Mouse (Mus musculus) thymus, adult 2 months (tissue): ENCODE data around the gene Car6.

Experiments used
- CTCF ChIP-seq: fragments of 200-500 bp; IDR thresholded peaks from 2 replicates; pipeline ENCODE4 v1.5.1; 2012; ENCODE audit warnings: mild to moderate bottlenecking, control low read depth, low read length, moderate library complexity, borderline replicate concordance; ENCODE audit not compliant: control insufficient read depth, poor library complexity, insufficient read depth; ENCODE audit errors: extremely low read depth
- POLR2A ChIP-seq: fragments of 200-500 bp; IDR thresholded peaks from 2 replicates; pipeline ENCODE4 v1.6.1; 2012; ENCODE audit warnings: mild to moderate bottlenecking, low read length, control low read depth, moderate library complexity; ENCODE audit not compliant: control insufficient read depth, poor library complexity, insufficient read depth; ENCODE audit errors: extremely low read depth

- no peak for TF ChIP-seq CTCF
- TF ChIP-seq POLR2A = no peak
Measured at GRCm38 (mm10) chr4:150226818-150227688, 25.9 kb upstream of the Car6 start.
